Mouse (Mus musculus) forebrain, embryonic 10.5 days (tissue): ENCODE data around the gene Tspan4. TPM values are rescaled to one million over a fixed set of nuclear protein-coding genes. Genes with fewer than 3 reads are reported as not detected.
A peak's percentile ranks its signal among the peaks of the same experiment; 100 is the strongest.
"Not testable (repeated sequence)": the region's sequence is repeated elsewhere in the genome, so short reads cannot be mapped to it uniquely, and the experiment has no call there.

Experiments used
- DNase-seq: peaks from one replicate; pipeline ENCODE4 v3.0.0-alpha.2; 2017; ENCODE audit warnings: low spot score; ENCODE audit errors: extremely low spot score
- H3K27ac ChIP-seq: fragments of 300-500 bp; sonication (generic); 2 replicates; pipeline ENCODE4 v1.5.1; 2016; ENCODE audit warnings: mild to moderate bottlenecking
- H3K27me3 ChIP-seq: fragments of 300-500 bp; sonication (generic); 2 replicates; pipeline ENCODE4 v1.6.1; 2016; ENCODE audit warnings: mild to moderate bottlenecking; ENCODE audit not compliant: poor library complexity, severe bottlenecking
- H3K36me3 ChIP-seq: fragments of 300-500 bp; sonication (generic); replicated peaks from 2 replicates; pipeline ENCODE4 v1.6.1; 2016; ENCODE audit warnings: mild to moderate bottlenecking, moderate library complexity
- H3K4me1 ChIP-seq: fragments of 300-500 bp; sonication (generic); 2 replicates; pipeline ENCODE4 v1.6.1; 2016
- H3K4me3 ChIP-seq: fragments of 300-500 bp; sonication (generic); 2 replicates; pipeline ENCODE4 v1.5.1; 2016; ENCODE audit warnings: mild to moderate bottlenecking, moderate library complexity
- H3K9me3 ChIP-seq: fragments of 300-500 bp; sonication (generic); 2 replicates; pipeline ENCODE4 v1.6.1; 2016; ENCODE audit warnings: mild to moderate bottlenecking, moderate library complexity
- WGBS: fragments of 180-500 bp; shearing (Covaris S2); methylation state at CpG from one replicate; pipeline ENCODE4 v1.1.7; 2016; 5-methylcytosine and 5-hydroxymethylcytosine counted together
- polyA plus RNA-seq: library from polyadenylated mRNA; unstranded; fragments of >200 nt; fragmentation: Nextera tagmentation; extraction: Ambion mirVana; gene quantifications from 2 replicates; pipeline ENCODE4 v1.2.1, GENCODE M21; 2016

Gene Tspan4
- polyA plus RNA-seq, 1 experiment from 2014 or later = 31.4 TPM

- no peak for DNase-seq
Observed at GRCm38 (mm10) chr7:141443081-141443821, 31.8 kb upstream of the Tspan4 start.

GRCm38 (mm10) chr7:141443828-141444237, 31.2 kb upstream of the Tspan4 start, which contains the start of gene Pidd1:
Pidd1 (minus strand) TSS chr7:141444025.
- Histone ChIP-seq H3K27ac (peak within 1 kb of the TSS; percentile 90), H3K27me3 (no peaks in the 10 kb centered on the region), H3K36me3 (peaks cover 45% of the 10 kb centered on the region), H3K9me3 (no peaks in the 10 kb centered on the region), H3K4me3 (peak within 1 kb of the TSS; percentile 61), H3K4me1 (peaks cover 57% of the 10 kb centered on the region)
- peak; percentile 81 for DNase-seq
- WGBS = under 1% methylated on average over 25 of the region's 25 CpGs

More at GRCm38 (mm10) chr7:141443081-141443821, 31.8 kb upstream of the Tspan4 start:
- Histone ChIP-seq H3K9me3 (no peaks in the 10 kb centered on the region), H3K4me3 (peak overlapping the region; percentile 61), H3K27ac (peak overlapping the region; percentile 90), H3K27me3 (no peaks in the 10 kb centered on the region), H3K4me1 (peaks cover 51% of the 10 kb centered on the region), H3K36me3 (peaks cover 45% of the 10 kb centered on the region)
- WGBS = 38% methylated on average over 12 of the region's 12 CpGs

GRCm38 (mm10) chr7:141446374-141446773, 28.7 kb upstream of the Tspan4 start:
- Histone ChIP-seq H3K4me3 (peak overlapping the region; percentile 84; the same call in 1 of the 2 replicates), H3K4me1 (peaks cover 53% of the 10 kb centered on the region), H3K27ac (peak overlapping the region; percentile 95), H3K36me3 (peaks cover 45% of the 10 kb centered on the region)
- H3K27me3 ChIP-seq, H3K9me3 ChIP-seq, DNase-seq: not testable (repeated sequence)
- 85% methylated on average over 3 of the region's 3 CpGs for WGBS

GRCm38 (mm10) chr7:141447110-141447991, 27.7 kb upstream of the Tspan4 start, which contains the start of gene Rplp2:
Rplp2 (plus strand) TSS chr7:141447370.
- peaks cover 45% of the 10 kb centered on the region for H3K36me3 ChIP-seq
- peaks cover 43% of the 10 kb centered on the region for H3K4me1 ChIP-seq
- peak within 1 kb of the TSS; percentile 84 for H3K4me3 ChIP-seq
- H3K27ac ChIP-seq = peak within 1 kb of the TSS; percentile 95
- no peaks in the 10 kb centered on the region for H3K27me3 ChIP-seq
- under 1% methylated on average over 63 of the region's 63 CpGs for WGBS
- H3K9me3 ChIP-seq = no peaks in the 10 kb centered on the region
- peak; percentile 95 for DNase-seq

GRCm38 (mm10) chr7:141451928-141452327, 23.1 kb upstream of the Tspan4 start:
- Histone ChIP-seq H3K9me3 (no peaks in the 10 kb centered on the region), H3K27ac (no peak overlapping the region), H3K27me3 (peaks cover 8% of the 10 kb centered on the region; the same call in 1 of the 2 replicates), H3K4me1 (peaks cover 45% of the 10 kb centered on the region), H3K4me3 (no peak overlapping the region), H3K36me3 (peaks cover 49% of the 10 kb centered on the region)
- no peak for DNase-seq

GRCm38 (mm10) chr7:141453636-141454035, 21.4 kb upstream of the Tspan4 start:
- Histone ChIP-seq H3K27me3 (peaks cover 18% of the 10 kb centered on the region), H3K4me1 (peaks cover 37% of the 10 kb centered on the region), H3K36me3 (peaks cover 45% of the 10 kb centered on the region), H3K9me3 (no peaks in the 10 kb centered on the region), H3K4me3 (no peak overlapping the region), H3K27ac (no peak overlapping the region)
- no peak for DNase-seq
- 82% methylated on average over 2 of the region's 2 CpGs for WGBS

GRCm38 (mm10) chr7:141454967-141455551, 20.0 kb upstream of the Tspan4 start, which contains the start of gene Pnpla2:
Pnpla2 (plus strand) TSS chr7:141455198.
- Histone ChIP-seq H3K4me1 (peaks cover 32% of the 10 kb centered on the region), H3K9me3 (no peaks in the 10 kb centered on the region), H3K27ac (peak within 1 kb of the TSS; percentile 85), H3K4me3 (peak within 1 kb of the TSS; percentile 79), H3K27me3 (peaks cover 32% of the 10 kb centered on the region), H3K36me3 (peaks cover 43% of the 10 kb centered on the region)
- WGBS = under 1% methylated on average over 45 of the region's 45 CpGs
- DNase-seq = peak; percentile 90

- Histone ChIP-seq H3K4me1 (peaks cover 34% of the 10 kb centered on the region), H3K27me3 (peaks cover 39% of the 10 kb centered on the region), H3K9me3 (no peaks in the 10 kb centered on the region), H3K4me3 (peak overlapping the region; percentile 79), H3K36me3 (peaks cover 36% of the 10 kb centered on the region), H3K27ac (peak overlapping the region; percentile 85)
- WGBS = 2% methylated on average over 23 of the region's 23 CpGs
- DNase-seq = no peak
Observed at GRCm38 (mm10) chr7:141455610-141456314, 19.3 kb upstream of the Tspan4 start.

- Histone ChIP-seq H3K4me1 (peaks cover 43% of the 10 kb centered on the region), H3K36me3 (peaks cover 26% of the 10 kb centered on the region), H3K4me3 (peak overlapping the region; percentile 79; the same call in 1 of the 2 replicates), H3K27me3 (peaks cover 49% of the 10 kb centered on the region), H3K9me3 (no peaks in the 10 kb centered on the region), H3K27ac (no peak overlapping the region)
- no peak for DNase-seq
- WGBS = 93% methylated on average over 6 of the region's 6 CpGs
Observed at GRCm38 (mm10) chr7:141456739-141457138, 18.3 kb upstream of the Tspan4 start.

GRCm38 (mm10) chr7:141457236-141457635, 17.8 kb upstream of the Tspan4 start:
- Histone ChIP-seq H3K9me3 (no peaks in the 10 kb centered on the region), H3K27me3 (peaks cover 54% of the 10 kb centered on the region), H3K4me3 (no peak overlapping the region; the same call in 1 of the 2 replicates), H3K4me1 (peaks cover 48% of the 10 kb centered on the region), H3K36me3 (peaks cover 21% of the 10 kb centered on the region), H3K27ac (no peak overlapping the region)
- 90% methylated on average over 14 of the region's 14 CpGs for WGBS
- DNase-seq = no peak

- peaks cover 62% of the 10 kb centered on the region for H3K27me3 ChIP-seq
Observed at GRCm38 (mm10) chr7:141457986-141458660, 16.9 kb upstream of the Tspan4 start.

More at GRCm38 (mm10) chr7:141457986-141458660, 16.9 kb upstream of the Tspan4 start:
- no peaks in the 10 kb centered on the region for H3K9me3 ChIP-seq
- no peak overlapping the region for H3K27ac ChIP-seq
- peaks cover 14% of the 10 kb centered on the region for H3K36me3 ChIP-seq
- DNase-seq = no peak
- H3K4me3 ChIP-seq = no peak overlapping the region
- 78% methylated on average over 15 of the region's 15 CpGs for WGBS
- peaks cover 56% of the 10 kb centered on the region for H3K4me1 ChIP-seq
